Mouse (Mus musculus) heart, adult 9 months (tissue): ENCODE results near the gene Glul.
"Not testable (repeated sequence)": the region's sequence is repeated elsewhere in the genome, so short reads cannot be mapped to it uniquely, and the experiment has no call there.

Experiments
- DNase-seq, 2 experiments: peaks; one replicate each; pipeline ENCODE4 v3.0.0; 2022; ENCODE audit warnings: low spot score in 2 of 2

Glul gene

GRCm38 (mm10) chr1:153899731-153900380 lies at the start of gene Glul, which contains the start of gene Teddm2:
Gene Glul, plus strand, starts transcription at chr1:153899944.
Gene Teddm2, minus strand, starts transcription at chr1:153900228.
- DNase-seq, result peak; percentile 97

- DNase-seq, result not testable (repeated sequence)
These were observed 47.0 kb upstream of the Glul start for GRCm38 (mm10) chr1:153852696-153853095.

GRCm38 (mm10) chr1:153855946-153856345 lies 43.8 kb upstream of the Glul start:
- no peak for DNase-seq

- no peak for DNase-seq
These were observed 25.7 kb upstream of the Glul start, which contains the start of gene Teddm1b for GRCm38 (mm10) chr1:153874045-153874444. Gene Teddm1b, plus strand, starts transcription at chr1:153874345.

GRCm38 (mm10) chr1:153880391-153880790 lies 19.4 kb upstream of the Glul start:
- DNase-seq, result not testable (repeated sequence)

- DNase-seq, result no peak
These were observed 13.6 kb upstream of the Glul start for GRCm38 (mm10) chr1:153886024-153886633.

GRCm38 (mm10) chr1:153890121-153890520 lies 9.6 kb upstream of the Glul start:
- no peak for DNase-seq

GRCm38 (mm10) chr1:153891442-153891841 lies 8.3 kb upstream of the Glul start, which contains the start of gene Teddm1a:
Gene Teddm1a, plus strand, starts transcription at chr1:153891742.
- DNase-seq, result no peak

GRCm38 (mm10) chr1:153893746-153894145 lies 6.0 kb upstream of the Glul start:
- DNase-seq, result no peak

GRCm38 (mm10) chr1:153894201-153894893 lies 5.4 kb upstream of the Glul start:
- DNase-seq, result no peak

GRCm38 (mm10) chr1:153894979-153895378 lies 4.8 kb upstream of the Glul start:
- peak; percentile 57 to 74 for DNase-seq

GRCm38 (mm10) chr1:153897196-153897595 lies 2.5 kb upstream of the Glul start:
- no peak for DNase-seq

- no peak for DNase-seq
These were observed 584 bp upstream of the Glul start for GRCm38 (mm10) chr1:153898989-153899730.

- DNase-seq, result no peak
These were observed 637 bp downstream of the Glul start for GRCm38 (mm10) chr1:153900381-153900780.

- peak; percentile 65 to 68 for DNase-seq
These were observed 1.4 kb downstream of the Glul start for GRCm38 (mm10) chr1:153900860-153901730.

- DNase-seq, result no peak
These were observed 3.3 kb downstream of the Glul start for GRCm38 (mm10) chr1:153903006-153903405.

GRCm38 (mm10) chr1:153904236-153904635 lies 4.5 kb downstream of the Glul start:
- DNase-seq, result no peak

- DNase-seq, result no peak
These were observed 6.1 kb downstream of the Glul start for GRCm38 (mm10) chr1:153905884-153906283.

GRCm38 (mm10) chr1:153908208-153908607 lies 8.5 kb downstream of the Glul start:
- DNase-seq, result no peak

GRCm38 (mm10) chr1:153908741-153909140 lies 9.0 kb downstream of the Glul start:
- DNase-seq, result no peak
